Mouse (Mus musculus): ENCODE measurements around the gene Slc27a3.

The Slc27a3 gene

DNA sequence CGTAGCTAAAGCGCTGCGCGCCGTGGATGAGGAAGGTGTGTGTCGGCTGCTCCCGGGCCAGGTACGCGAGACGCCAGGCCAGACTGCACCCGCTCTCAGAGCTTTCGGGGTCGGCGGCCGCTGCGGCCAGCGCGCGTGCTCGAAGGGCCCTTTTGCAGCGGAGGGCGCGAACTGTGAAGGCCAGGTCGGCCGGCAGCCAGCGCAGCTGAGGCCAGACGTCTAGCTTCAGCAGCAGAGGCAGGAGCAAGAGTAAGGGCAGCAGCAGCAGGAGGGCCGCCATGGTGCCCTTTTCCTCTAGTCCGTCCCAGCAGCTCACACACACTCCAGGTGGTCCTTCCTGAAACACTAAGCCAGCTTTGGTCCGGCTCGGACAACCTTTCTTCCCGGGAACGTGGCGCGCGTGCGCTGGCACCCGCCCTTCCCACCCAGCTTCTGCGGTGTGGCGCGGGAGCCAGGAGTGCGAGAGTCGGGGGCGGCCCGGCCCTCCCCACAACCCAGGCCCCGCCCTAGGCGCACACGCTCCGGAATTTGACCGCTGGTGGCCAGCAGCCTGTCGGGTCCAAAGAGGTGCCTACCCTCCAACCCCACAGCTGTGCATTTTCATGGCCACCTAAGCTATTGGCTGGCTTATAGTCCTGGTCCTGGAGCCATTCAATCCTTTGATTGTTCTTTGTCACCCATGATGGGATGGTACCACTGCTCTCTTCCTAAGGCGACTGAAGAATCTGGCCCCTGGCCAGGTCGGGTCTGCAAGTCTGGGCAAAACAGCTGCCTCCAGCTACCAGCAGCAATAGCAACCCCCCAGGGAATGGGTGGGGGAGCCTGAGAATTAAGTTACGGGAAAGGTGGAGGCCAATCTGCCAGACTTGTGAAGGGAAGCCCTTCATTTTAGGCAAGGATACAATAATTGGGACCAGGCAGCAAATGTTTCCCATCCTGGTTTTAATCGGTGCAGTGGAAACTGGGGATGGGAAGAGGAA lies at the start of gene Slc27a3:
Gene Slc27a3 (minus strand): TSS at position 428 of the 980 bp plus-strand sequence.
- peak in 1 of 2 experiments; percentile 28 for DNase-seq (ENCODE audit: low spot score in 2 of 2)

DNA sequence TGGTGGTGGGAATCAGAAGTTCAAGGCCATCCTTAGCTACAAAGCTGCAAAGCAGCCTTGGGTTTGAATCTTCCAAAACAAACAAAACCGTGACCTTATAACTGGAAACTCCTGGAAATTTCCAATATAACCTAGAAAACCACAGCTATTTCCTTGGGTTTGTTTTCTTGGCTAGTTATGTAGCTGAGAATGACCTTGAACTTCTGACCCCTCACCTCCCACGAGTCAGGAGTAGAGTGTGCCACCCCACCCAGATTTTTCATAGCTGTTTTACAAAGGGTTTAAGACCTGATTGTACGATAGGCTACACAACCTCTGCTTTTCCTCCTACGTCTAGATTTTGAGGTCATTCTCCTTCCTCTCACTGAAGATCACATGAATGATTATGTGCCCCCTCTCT lies 47.4 kb upstream of the Slc27a3 start:
- DNase-seq (ENCODE audit: low spot score in 2 of 2): no peak

DNA sequence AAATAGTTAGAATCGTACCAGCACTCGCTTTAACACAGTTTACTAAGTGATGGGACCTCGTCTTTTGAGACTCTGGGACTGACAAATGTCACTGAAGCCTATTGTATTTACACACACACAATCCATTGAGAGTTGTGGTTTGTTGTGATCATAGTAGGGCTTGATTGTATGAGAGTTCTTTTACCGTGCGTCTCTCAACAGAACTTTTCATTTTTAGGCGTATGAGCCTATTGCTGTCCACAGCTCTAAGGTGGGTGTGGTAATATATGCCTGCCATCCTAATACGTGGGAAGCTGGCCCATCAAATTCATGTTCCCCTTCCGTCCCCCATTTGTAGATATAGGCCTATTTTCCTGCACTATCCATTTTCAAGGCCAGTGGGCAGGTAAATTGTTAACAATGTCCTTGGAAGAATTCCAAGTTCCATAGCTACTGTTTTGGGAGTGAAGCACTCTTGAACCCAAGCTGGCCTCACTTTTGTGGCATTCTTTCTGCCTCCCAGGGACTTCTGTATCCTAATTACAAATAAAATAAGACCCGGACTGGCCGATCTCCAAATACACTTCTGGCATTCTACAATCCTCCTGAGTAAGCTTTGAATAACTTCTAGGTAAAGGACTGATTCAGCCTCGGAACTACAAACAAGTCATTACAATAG lies 44.5 kb upstream of the Slc27a3 start:
- no peak for DNase-seq (ENCODE audit: low spot score in 2 of 2)

GRCm38 (mm10) chr3:90433381-90434020 lies 43.8 kb upstream of the Slc27a3 start, which contains the start of gene Ints3:
Gene Ints3 (minus strand): TSS chr3:90433622.
- peak; percentile 100 for DNase-seq (ENCODE audit: low spot score in 2 of 2)

GRCm38 (mm10) chr3:90432811-90433219 lies 43.1 kb upstream of the Slc27a3 start:
- DNase-seq (ENCODE audit: low spot score in 2 of 2): peak; percentile 26 to 33

GRCm38 (mm10) chr3:90432348-90432747 lies 42.6 kb upstream of the Slc27a3 start:
- no peak for DNase-seq (ENCODE audit: low spot score in 2 of 2)

- DNase-seq (ENCODE audit: low spot score in 2 of 2): no peak
These were observed 39.8 kb upstream of the Slc27a3 start for GRCm38 (mm10) chr3:90429576-90429975.

- no peak for DNase-seq (ENCODE audit: low spot score in 2 of 2)
These were observed 38.4 kb upstream of the Slc27a3 start for GRCm38 (mm10) chr3:90428186-90428585.

GRCm38 (mm10) chr3:90427574-90427973 lies 37.8 kb upstream of the Slc27a3 start:
- no peak for DNase-seq (ENCODE audit: low spot score in 2 of 2)

DNA sequence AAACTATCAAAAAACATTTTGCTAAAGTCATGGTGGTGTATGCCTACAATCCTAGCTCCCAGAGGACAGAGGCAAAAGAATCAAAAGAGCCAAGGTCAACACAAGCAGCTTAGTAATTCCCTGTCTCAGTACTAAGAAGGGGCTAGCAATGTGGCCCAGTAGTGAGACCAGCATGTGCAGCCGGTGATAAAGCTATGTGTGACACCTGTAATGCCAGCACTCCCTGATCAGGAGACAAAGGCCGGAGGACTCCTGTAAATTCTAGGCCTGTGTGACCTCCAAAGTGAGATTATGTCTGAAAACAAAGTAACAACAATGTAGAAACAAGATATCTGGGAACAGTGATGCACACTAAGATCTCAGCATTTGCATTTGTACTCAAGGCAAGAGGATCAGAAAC lies 35.8 kb upstream of the Slc27a3 start:
- DNase-seq (ENCODE audit: low spot score in 2 of 2): no peak

- DNase-seq (ENCODE audit: low spot score in 2 of 2): no peak
These were observed 33.8 kb upstream of the Slc27a3 start for GRCm38 (mm10) chr3:90423549-90423948.

GRCm38 (mm10) chr3:90420696-90421095 lies 31.0 kb upstream of the Slc27a3 start:
- DNase-seq (ENCODE audit: low spot score in 2 of 2): no peak

DNA sequence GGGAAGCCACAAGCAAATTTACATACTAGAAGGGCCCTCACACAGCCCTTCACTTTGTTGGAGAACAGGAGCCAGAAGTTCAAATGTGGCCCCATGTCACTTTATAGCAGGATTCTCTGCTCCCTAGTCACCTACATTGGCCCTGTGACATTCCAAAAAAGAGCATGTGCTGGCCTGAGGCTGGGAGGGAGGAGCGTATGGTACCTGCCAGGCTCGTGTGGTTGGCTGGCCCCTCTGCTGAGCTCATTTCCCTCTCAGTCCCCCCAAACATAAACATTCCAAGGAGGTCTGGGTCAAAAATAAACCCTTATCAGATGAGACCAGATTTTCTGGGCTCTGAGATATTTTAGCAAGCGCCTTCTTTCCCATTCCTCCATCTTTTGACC lies 23.3 kb upstream of the Slc27a3 start:
- DNase-seq (ENCODE audit: low spot score in 2 of 2): no peak

GRCm38 (mm10) chr3:90412312-90413010 lies 22.7 kb upstream of the Slc27a3 start:
- peak in 1 of 2 experiments; percentile 41 for DNase-seq (ENCODE audit: low spot score in 2 of 2)

GRCm38 (mm10) chr3:90408721-90409120 lies 19.0 kb upstream of the Slc27a3 start:
- DNase-seq (ENCODE audit: low spot score in 2 of 2): no peak

DNA sequence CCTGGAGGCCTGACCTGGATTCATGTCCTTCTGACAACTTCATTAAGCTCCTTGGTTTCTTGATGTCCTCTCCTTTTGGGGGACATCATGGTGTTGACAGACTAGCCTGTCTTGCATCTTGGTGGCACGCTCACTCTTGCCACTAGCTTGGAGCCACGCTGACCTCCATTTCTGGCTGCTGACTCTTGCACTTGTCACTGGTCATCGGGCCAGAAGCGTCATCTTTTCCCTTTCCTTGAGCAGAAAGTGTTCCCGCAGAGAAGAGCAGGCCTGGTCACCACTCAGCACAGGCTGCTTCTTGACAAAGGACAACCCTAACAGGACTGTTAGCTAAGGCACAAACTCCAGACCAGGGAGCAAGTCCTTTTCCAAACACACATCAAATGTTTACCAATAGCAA lies 16.7 kb upstream of the Slc27a3 start:
- DNase-seq (ENCODE audit: low spot score in 2 of 2): no peak

- DNase-seq (ENCODE audit: low spot score in 2 of 2): no peak
These were observed 14.9 kb upstream of the Slc27a3 start for GRCm38 (mm10) chr3:90404609-90405008.

GRCm38 (mm10) chr3:90404121-90404520 lies 14.4 kb upstream of the Slc27a3 start:
- DNase-seq (ENCODE audit: low spot score in 2 of 2): no peak

- DNase-seq (ENCODE audit: low spot score in 2 of 2): no peak
These were observed 11.3 kb upstream of the Slc27a3 start for GRCm38 (mm10) chr3:90400993-90401392.

GRCm38 (mm10) chr3:90395629-90396028 lies 5.9 kb upstream of the Slc27a3 start:
- no peak for DNase-seq (ENCODE audit: low spot score in 2 of 2)

DNA sequence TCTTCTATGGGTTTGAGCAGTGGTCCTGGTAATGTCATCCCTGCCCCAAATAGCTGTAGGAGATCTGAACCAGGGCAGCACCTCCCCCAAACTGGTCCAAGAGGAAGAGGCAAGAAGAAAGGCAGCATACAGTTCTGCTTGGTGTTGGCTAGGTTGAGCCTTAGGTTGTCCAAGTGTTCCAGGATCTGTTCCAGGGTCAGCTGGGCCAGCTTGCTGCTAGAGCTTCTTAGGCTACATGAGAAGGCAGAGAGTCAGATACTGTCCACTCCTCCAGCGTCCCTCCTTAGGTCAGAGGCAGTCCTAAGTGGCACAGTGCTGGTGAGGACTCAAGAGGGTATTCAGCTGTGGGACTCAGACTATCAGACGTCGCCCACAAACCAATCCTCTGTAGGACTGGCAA lies 2.9 kb upstream of the Slc27a3 start:
- DNase-seq (ENCODE audit: low spot score in 2 of 2): no peak

- DNase-seq (ENCODE audit: low spot score in 2 of 2): no peak
These were observed 2.2 kb upstream of the Slc27a3 start for GRCm38 (mm10) chr3:90391941-90392340.

Measured in right cerebral cortex, postnatal 36 days (tissue).